Comparison of ENCODE assay signal across 10 mouse cellular contexts in genomic region chr19:33223766-33224165, GRCm38 (mm10).
A peak's percentile ranks its signal among the peaks of the same experiment; 100 is the strongest.
DNase-seq lines count a peak whose midpoint lies in the region; ATAC-seq and TF ChIP-seq lines count a peak whose summit lies in the region.
"Had no signal": no experiment of that assay in that cellular context is flagged by ENCODE, and none has a peak within 500 bp of the region (broad histone marks: within the 10 kb centered on the region; RNA-seq: fewer than 3 reads in every experiment).

No protein-coding gene starts in this region.

- TF ChIP-seq CTCF in heart, postnatal 0 days (IDR thresholded peaks at IDR 0.05; ENCODE audit: low read depth) = no peak

- H3K36me3 ChIP-seq in heart, postnatal 0 days (replicated peaks; ENCODE audit: control insufficient read depth, insufficient read depth, low read length) = no peaks in the 10 kb centered on the region
- H3K36me3 ChIP-seq in midbrain, embryonic 11.5 days (ENCODE audit: control insufficient read depth, insufficient read depth, low read length) = no peaks in the 10 kb centered on the region
- H3K36me3 ChIP-seq in midbrain, embryonic 10.5 days = no peaks in the 10 kb centered on the region
- H3K36me3 ChIP-seq in hindbrain, embryonic 16.5 days (ENCODE audit: control insufficient read depth, insufficient read depth, low read length) = no peaks in the 10 kb centered on the region
- no peaks in the 10 kb centered on the region for H3K36me3 ChIP-seq in neural tube, embryonic 15.5 days
- H3K36me3 ChIP-seq: liver, embryonic 13.5 days had no signal

- no peaks in the 10 kb centered on the region; the same call in 1 of the 2 replicates for H3K4me1 ChIP-seq in heart, postnatal 0 days (ENCODE audit: control insufficient read depth, insufficient read depth)
- H3K4me1 ChIP-seq in midbrain, embryonic 11.5 days (ENCODE audit: control insufficient read depth, insufficient read depth, low read length) = peaks cover 11% of the 10 kb centered on the region
- peaks cover 35% of the 10 kb centered on the region for H3K4me1 ChIP-seq in midbrain, embryonic 10.5 days
- H3K4me1 ChIP-seq in hindbrain, embryonic 16.5 days (ENCODE audit: control insufficient read depth, insufficient read depth, low read depth, low read length) = peaks cover 12% of the 10 kb centered on the region
- H3K4me1 ChIP-seq in neural tube, embryonic 15.5 days = peaks cover 9% of the 10 kb centered on the region

- intact Hi-C loops in heart, postnatal 14 days (cut with DNase I) = no loop called here

- WGBS in heart, postnatal 0 days = 57% methylated on average over 5 of the region's 5 CpGs
- 69% methylated on average over 5 of the region's 5 CpGs for WGBS in midbrain, embryonic 11.5 days
- WGBS in midbrain, embryonic 10.5 days = 71% methylated on average over 5 of the region's 5 CpGs
- whole genome bisulfite sequencing in hindbrain, embryonic 16.5 days = 57% methylated on average over 5 of the region's 5 CpGs
- 54% methylated on average over 5 of the region's 5 CpGs for WGBS in neural tube, embryonic 15.5 days

- no peak for DNase-seq in heart, postnatal 0 days (ENCODE audit: low spot score)
- no peak for DNase-seq in heart, postnatal 14 days
- DNase-seq in midbrain, embryonic 11.5 days (ENCODE audit: low spot score, missing footprints) = peak; percentile 78
- no peak for DNase-seq in midbrain, embryonic 10.5 days (ENCODE audit: low spot score)
- no peak for DNase-seq in layer of hippocampus, postnatal 25 days (ENCODE audit: extremely low spot score in 1 of 2, low spot score in 1 of 2)
- no peak for DNase-seq in layer of hippocampus, adult 8-10 months (ENCODE audit: low spot score in 2 of 2)
- DNase-seq: gastrocnemius, postnatal 36 days had no signal

- peak overlapping the region; percentile 15; the same call in 1 of the 2 replicates for H3K4me2 ChIP-seq in heart, postnatal 0 days (ENCODE audit: low read depth, low read length)
- no peak overlapping the region for H3K4me2 ChIP-seq in midbrain, embryonic 11.5 days
- peak overlapping the region; percentile 47 for H3K4me2 ChIP-seq in hindbrain, embryonic 16.5 days (ENCODE audit: low read length)
- H3K4me2 ChIP-seq in neural tube, embryonic 15.5 days = peak overlapping the region; percentile 42
- H3K4me2 ChIP-seq: liver, embryonic 13.5 days had no signal

- no peak for TF ChIP-seq EP300 in heart, postnatal 0 days (IDR thresholded peaks at IDR 0.05; ENCODE audit: low read depth)

- H3K9ac ChIP-seq in heart, postnatal 0 days (replicated peaks; ENCODE audit: low read depth, low read length) = no peak overlapping the region
- no peak overlapping the region for H3K9ac ChIP-seq in midbrain, embryonic 11.5 days (ENCODE audit: low read length)
- no peak overlapping the region for H3K9ac ChIP-seq in hindbrain, embryonic 16.5 days (ENCODE audit: low read depth, low read length)
- H3K9ac ChIP-seq in neural tube, embryonic 15.5 days (replicated peaks) = no peak overlapping the region
- H3K9ac ChIP-seq: liver, embryonic 13.5 days had no signal

- no peak for ATAC-seq in heart, postnatal 0 days (ENCODE audit: insufficient read depth, low read depth)
- ATAC-seq in midbrain, embryonic 11.5 days (ENCODE audit: low FRiP score) = no peak
- ATAC-seq in hindbrain, embryonic 16.5 days = no peak
- ATAC-seq in neural tube, embryonic 15.5 days (ENCODE audit: low FRiP score) = no peak

- no peak overlapping the region for H3K4me3 ChIP-seq in heart, postnatal 0 days (ENCODE audit: low read depth, low read length)
- H3K4me3 ChIP-seq in midbrain, embryonic 11.5 days (ENCODE audit: low read depth, low read length) = no peak overlapping the region
- H3K4me3 ChIP-seq in midbrain, embryonic 10.5 days = no peak overlapping the region
- H3K4me3 ChIP-seq in hindbrain, embryonic 16.5 days (ENCODE audit: low read length) = no peak overlapping the region
- H3K4me3 ChIP-seq in neural tube, embryonic 15.5 days (replicated peaks) = no peak overlapping the region
- H3K4me3 ChIP-seq: liver, embryonic 13.5 days had no signal

- H3K27ac ChIP-seq in heart, postnatal 0 days (ENCODE audit: low read depth) = peak overlapping the region; percentile 59
- no peak overlapping the region for H3K27ac ChIP-seq in midbrain, embryonic 11.5 days (ENCODE audit: low read depth, low read length)
- no peak overlapping the region; the same call in 1 of the 2 replicates for H3K27ac ChIP-seq in midbrain, embryonic 10.5 days (replicated peaks)
- no peak overlapping the region; the same call in 1 of the 2 replicates for H3K27ac ChIP-seq in hindbrain, embryonic 16.5 days (ENCODE audit: low read depth, low read length)
- H3K27ac ChIP-seq in neural tube, embryonic 15.5 days (replicated peaks) = 0 out of 2 replicates have a peak overlapping the region, but pooled peaks have one; percentile 29

- H3K9me3 ChIP-seq in heart, postnatal 0 days (replicated peaks; ENCODE audit: control insufficient read depth, low read length) = no peaks in the 10 kb centered on the region
- no peaks in the 10 kb centered on the region for H3K9me3 ChIP-seq in midbrain, embryonic 11.5 days (ENCODE audit: control insufficient read depth, low read length)
- no peaks in the 10 kb centered on the region for H3K9me3 ChIP-seq in midbrain, embryonic 10.5 days (replicated peaks)
- no peaks in the 10 kb centered on the region for H3K9me3 ChIP-seq in hindbrain, embryonic 16.5 days (ENCODE audit: control insufficient read depth, low read length)
- H3K9me3 ChIP-seq in neural tube, embryonic 15.5 days (replicated peaks) = no peaks in the 10 kb centered on the region
- H3K9me3 ChIP-seq: liver, embryonic 13.5 days had no signal

- no peaks in the 10 kb centered on the region for H3K27me3 ChIP-seq in heart, postnatal 0 days (ENCODE audit: control insufficient read depth, insufficient read depth, low read length)
- H3K27me3 ChIP-seq in midbrain, embryonic 11.5 days (ENCODE audit: control insufficient read depth, insufficient read depth, low read length) = no peaks in the 10 kb centered on the region
- H3K27me3 ChIP-seq in midbrain, embryonic 10.5 days (ENCODE audit: low read depth, poor library complexity, severe bottlenecking) = no peaks in the 10 kb centered on the region; the same call in 1 of the 2 replicates
- no peaks in the 10 kb centered on the region for H3K27me3 ChIP-seq in hindbrain, embryonic 16.5 days (replicated peaks; ENCODE audit: control insufficient read depth, insufficient read depth, low read length)
- H3K27me3 ChIP-seq in neural tube, embryonic 15.5 days (replicated peaks) = no peaks in the 10 kb centered on the region
- H3K27me3 ChIP-seq: liver, embryonic 13.5 days had no signal

Comparison
In these comparisons a context has a peak if more than half of its experiments do, and no peak if none do; other contexts are left out.
1. H3K27ac ChIP-seq: peak in heart, postnatal 0 days (single experiment) and neural tube, embryonic 15.5 days (single experiment); none in midbrain, embryonic 11.5 days (single experiment), midbrain, embryonic 10.5 days (single experiment) and hindbrain, embryonic 16.5 days (single experiment).